In genomic region chr14:24244330-24245176, GRCm38 (mm10) we compare ENCODE assay signal across 9 mouse cellular contexts. TPM values are rescaled to one million over a fixed set of nuclear protein-coding genes. Genes with fewer than 3 reads are reported as not detected.
DNase-seq lines count a peak whose midpoint lies in the region; ATAC-seq lines count a peak whose summit lies in the region.
"Had no signal": no experiment of that assay in that cellular context is flagged by ENCODE, and none has a peak within 500 bp of the region (broad histone marks: within the 10 kb centered on the region; RNA-seq: fewer than 3 reads in every experiment).

No protein-coding gene starts in this region.

- no peak for ATAC-seq in granulocyte monocyte progenitor cell, adult 5-6 weeks (replicated peaks; ENCODE audit: poor library complexity, severe bottlenecking)

- peak; percentile 39 to 44 for DNase-seq in right cerebral cortex, postnatal 10 days (ENCODE audit: low spot score in 2 of 2)
- no peak for DNase-seq in right cerebral cortex, adult 18-20 months
- peak; percentile 23 to 35 for DNase-seq in cerebellum, adult 18-20 months
- DNase-seq in gastrocnemius, postnatal 25 days: peak; percentile 12
- peak; percentile 76 for DNase-seq in kidney, adult 18-20 months
- peak; percentile 60 to 74 for DNase-seq in lung, adult 18-20 months
- DNase-seq in retina, postnatal 1 day: peak; percentile 53

RNA-seq across cellular contexts. Expression of gene Dlg5, which starts 1.2 kb away (rescaled TPM):
- 1 to 10 TPM; 6.7 to 7.0 TPM for total RNA-seq in gastrocnemius, postnatal 25 days (2021)
- not detected in 2 replicates for total RNA-seq in granulocyte monocyte progenitor cell, adult 5-6 weeks (2014; fragmentation: Nextera tagmentation)
- total RNA-seq in granulocyte monocyte progenitor cell, adult 5-6 weeks (2017): not detected in 2 replicates
- total RNA-seq: neutrophil, adult 5-6 weeks had no signal

RNA-seq across cellular contexts. Expression of gene E330034G19Rik, which starts 48.5 kb away (rescaled TPM):
- total RNA-seq in gastrocnemius, postnatal 25 days (2021): not detected
- total RNA-seq in granulocyte monocyte progenitor cell, adult 5-6 weeks (2014; fragmentation: Nextera tagmentation): not detected in 2 replicates
- total RNA-seq in granulocyte monocyte progenitor cell, adult 5-6 weeks (2017): not detected in 2 replicates
- total RNA-seq: neutrophil, adult 5-6 weeks had no signal

Comparison
In these comparisons a context has a peak if more than half of its experiments do, and no peak if none do; other contexts are left out.
1. RNA of gene Dlg5, which starts 1.2 kb away (total RNA-seq): 6.7 to 7.0 TPM in gastrocnemius, postnatal 25 days; not detected in granulocyte monocyte progenitor cell, adult 5-6 weeks; every median in the first group is over 4 times any median in the second.